Mouse (Mus musculus): ENCODE results near the gene Trpc4.

DNA sequence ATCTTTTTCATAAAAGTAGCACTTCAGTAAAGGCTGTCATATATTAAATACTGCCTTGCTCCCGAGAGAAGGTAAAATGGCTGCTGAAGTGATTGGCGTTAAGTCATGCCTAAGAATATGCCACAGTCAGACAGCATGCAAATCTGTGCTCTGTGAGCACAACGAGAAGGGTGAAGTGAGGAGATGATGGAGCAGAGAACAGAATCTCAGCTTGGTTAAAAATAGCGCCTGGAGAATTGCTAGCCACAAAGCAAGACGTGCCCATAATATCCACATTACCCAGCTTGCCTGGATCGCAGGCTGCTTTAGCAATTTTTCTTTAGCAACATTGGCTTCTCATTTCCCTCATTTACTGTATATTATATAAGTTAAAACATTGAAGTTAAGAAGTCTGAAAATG is 113.3 kb downstream of the Trpc4 start:
- TF ChIP-seq CTCF (IDR thresholded peaks at IDR 0.05; ENCODE audit: low read depth), result no peak
- no peak for TF ChIP-seq EP300 (optimal IDR thresholded peaks at IDR 0.05)
